Mouse (Mus musculus): ENCODE results near the gene Daglb. TPM values are rescaled to one million over a fixed set of nuclear protein-coding genes. Genes with fewer than 3 reads are reported as not detected.

Daglb gene
- total RNA-seq, 2 experiments from 2014 or later = 16.7 to 17.4 TPM

Other genes starting within 250 kb of the Daglb start
- not detected for gene Spdye4a, start 237.7 kb upstream of the Daglb start, total RNA-seq (2021)
- gene Zfp12, start 229.4 kb upstream of the Daglb start, total RNA-seq (2021) = 10 to 100 TPM; 24.9 to 29.5 TPM
- gene Zfp316, start 194.6 kb upstream of the Daglb start, total RNA-seq (2021) = 10 to 100 TPM; 29.5 to 30.2 TPM
- gene Zfp853, start 171.0 kb upstream of the Daglb start, total RNA-seq (2021) = 10 to 100 TPM in 1 of 2 experiments, 1 to 10 TPM in 1; 8.5 to 10.1 TPM
- gene E130309D02Rik, start 149.2 kb upstream of the Daglb start, total RNA-seq (2021) = 10 to 100 TPM; 26.0 to 29.9 TPM
- 10 to 100 TPM; 37.9 to 44.8 TPM for gene Zdhhc4, start 135.3 kb upstream of the Daglb start, total RNA-seq (2021)
- gene Grid2ip, start 107.2 kb upstream of the Daglb start, total RNA-seq (2021) = 1 to 10 TPM; 3.7 to 4.1 TPM
- 10 to 100 TPM; 61.0 to 64.9 TPM for gene Kdelr2, start 60.7 kb upstream of the Daglb start, total RNA-seq (2021)
- 100 to 1,000 TPM; 415 to 420 TPM for gene Rac1, start 63.5 kb downstream of the Daglb start, total RNA-seq (2021)
- 100 to 1,000 TPM in 1 of 2 experiments, 10 to 100 TPM in 1; 88.2 to 115 TPM for gene Cyth3, start 157.9 kb downstream of the Daglb start, total RNA-seq (2021)

Data from left cerebral cortex, postnatal 4 days (tissue).